Mouse (Mus musculus): ENCODE results near the gene Tex52.
"Not testable (repeated sequence)": the region's sequence is repeated elsewhere in the genome, so short reads cannot be mapped to it uniquely, and the experiment has no call there.

Gene Tex52

GRCm38 (mm10) chr6:128380594-128381167 is 5.4 kb downstream of the Tex52 start:
- DNase-seq (ENCODE audit: low read depth, low spot score): not testable (repeated sequence)

GRCm38 (mm10) chr6:128381254-128381653 is 6.0 kb downstream of the Tex52 start:
- no peak for DNase-seq (ENCODE audit: low read depth, low spot score)

- no peak for DNase-seq (ENCODE audit: low read depth, low spot score)
These were observed 8.5 kb downstream of the Tex52 start for GRCm38 (mm10) chr6:128383752-128384151.

- DNase-seq (ENCODE audit: low read depth, low spot score): no peak
These were observed 9.8 kb downstream of the Tex52 start for GRCm38 (mm10) chr6:128385026-128385425.

GRCm38 (mm10) chr6:128389185-128389584 is 13.9 kb downstream of the Tex52 start:
- DNase-seq (ENCODE audit: low read depth, low spot score): no peak

- no peak for DNase-seq (ENCODE audit: low read depth, low spot score)
These were observed 15.4 kb downstream of the Tex52 start for GRCm38 (mm10) chr6:128390683-128391082.

GRCm38 (mm10) chr6:128397574-128398261 is 22.5 kb downstream of the Tex52 start:
- DNase-seq (ENCODE audit: low read depth, low spot score): no peak

- DNase-seq (ENCODE audit: low read depth, low spot score): no peak
These were observed 23.7 kb downstream of the Tex52 start, which contains the start of gene Nrip2 for GRCm38 (mm10) chr6:128398996-128399395. Gene Nrip2 (plus strand): TSS chr6:128399296.

GRCm38 (mm10) chr6:128399421-128400185 is 24.3 kb downstream of the Tex52 start:
- DNase-seq (ENCODE audit: low read depth, low spot score): no peak

- DNase-seq (ENCODE audit: low read depth, low spot score): no peak
These were observed 29.5 kb downstream of the Tex52 start for GRCm38 (mm10) chr6:128404708-128405107.

- no peak for DNase-seq (ENCODE audit: low read depth, low spot score)
These were observed 33.4 kb downstream of the Tex52 start for GRCm38 (mm10) chr6:128408544-128409125.

- DNase-seq (ENCODE audit: low read depth, low spot score): no peak
These were observed 35.0 kb downstream of the Tex52 start for GRCm38 (mm10) chr6:128410305-128410704.

- peak; percentile 61 for DNase-seq (ENCODE audit: low read depth, low spot score)
These were observed 35.9 kb downstream of the Tex52 start for GRCm38 (mm10) chr6:128411115-128411514.

- no peak for DNase-seq (ENCODE audit: low read depth, low spot score)
These were observed 40.9 kb downstream of the Tex52 start for GRCm38 (mm10) chr6:128416169-128416568.

- no peak for DNase-seq (ENCODE audit: low read depth, low spot score)
These were observed 42.8 kb downstream of the Tex52 start for GRCm38 (mm10) chr6:128418076-128418475.

GRCm38 (mm10) chr6:128421036-128421435 is 45.8 kb downstream of the Tex52 start:
- DNase-seq (ENCODE audit: low read depth, low spot score): no peak

- no peak for DNase-seq (ENCODE audit: low read depth, low spot score)
These were observed 46.2 kb downstream of the Tex52 start for GRCm38 (mm10) chr6:128421480-128421879.

GRCm38 (mm10) chr6:128423496-128424268 is 48.4 kb downstream of the Tex52 start:
- DNase-seq (ENCODE audit: low read depth, low spot score): no peak

GRCm38 (mm10) chr6:128424269-128425019 is 49.2 kb downstream of the Tex52 start, which contains the start of gene Itfg2:
Gene Itfg2 (minus strand): TSS chr6:128424931.
- DNase-seq (ENCODE audit: low read depth, low spot score): peak; percentile 97

- DNase-seq (ENCODE audit: low read depth, low spot score): no peak
These were observed 49.8 kb downstream of the Tex52 start for GRCm38 (mm10) chr6:128425046-128425445.

GRCm38 (mm10) chr6:128427571-128427970 is 52.3 kb downstream of the Tex52 start:
- DNase-seq (ENCODE audit: low read depth, low spot score): no peak

Data from WW6 (cell line).